Mouse (Mus musculus) CH12.LX (cell line): ENCODE measurements around the gene Gpd1l. TPM values are rescaled to one million over a fixed set of nuclear protein-coding genes. Genes with fewer than 3 reads are reported as not detected.

Source experiments
- DNase-seq: peaks from one replicate; pipeline ENCODE4 v3.0.0-alpha.2; 2013; ENCODE audit errors: extremely low read depth
- H3K27ac ChIP-seq: 2 replicates; pipeline ENCODE4 v1.5.1; 2012; ENCODE audit warnings: low read depth, mild to moderate bottlenecking, control low read depth, moderate library complexity; ENCODE audit not compliant: insufficient read depth
- H3K27me3 ChIP-seq: replicated peaks from 2 replicates; pipeline ENCODE3; 2012; ENCODE audit warnings: inconsistent platforms
- H3K36me3 ChIP-seq, 2 experiments: replicated peaks in 1 of 2; 2 replicates each; pipeline versions ENCODE3 to v1.6.1; 2012; ENCODE audit warnings: inconsistent platforms in 1 of 2, low read length in 1 of 2, mild to moderate bottlenecking in 1 of 2, mixed read lengths in 1 of 2, moderate library complexity in 1 of 2; ENCODE audit not compliant: control insufficient read depth in 1 of 2, insufficient read depth in 1 of 2
- H3K4me1 ChIP-seq, 2 experiments: 2 replicates each; pipeline ENCODE4 v1.6.1; 2012; ENCODE audit warnings: inconsistent platforms in 1 of 2, moderate library complexity in 1 of 2; ENCODE audit not compliant: insufficient read depth in 2 of 2, control insufficient read depth in 1 of 2
- H3K4me2 ChIP-seq: 2 replicates; pipeline ENCODE4 v1.6.1; 2012; ENCODE audit warnings: low read depth, mild to moderate bottlenecking, control low read depth; ENCODE audit not compliant: poor library complexity, insufficient read depth, severe bottlenecking
- H3K4me3 ChIP-seq, 3 experiments: fragments of 150-350 bp in 1 of 3; sonication (generic) in 1 of 3; replicated peaks in 1 of 3; 2 replicates each; pipeline versions ENCODE3 to v1.5.1; 2011 to 2012; ENCODE audit warnings: low read depth in 2 of 3, low read length in 2 of 3, mild to moderate bottlenecking in 2 of 3, moderate library complexity in 2 of 3, control low read depth in 1 of 3, improper control_type of control experiment in 1 of 3, inconsistent platforms in 1 of 3, mixed read lengths in 1 of 3; ENCODE audit not compliant: poor library complexity in 1 of 3
- H3K79me2 ChIP-seq: replicated peaks from 2 replicates; pipeline ENCODE4 v1.6.1; 2012; ENCODE audit warnings: mild to moderate bottlenecking, moderate library complexity; ENCODE audit not compliant: control insufficient read depth, poor library complexity, insufficient read depth, severe bottlenecking; ENCODE audit errors: extremely low read depth
- H3K9ac ChIP-seq: 2 replicates; pipeline ENCODE4 v1.6.1; 2012; ENCODE audit warnings: low read depth, mild to moderate bottlenecking, control low read depth, moderate library complexity; ENCODE audit not compliant: insufficient read depth
- H3K9me3 ChIP-seq: replicated peaks from 2 replicates; pipeline ENCODE3; 2012; ENCODE audit warnings: low read length, inconsistent platforms, mixed read lengths
- CHD1 ChIP-seq: IDR thresholded peaks from 2 replicates; pipeline ENCODE4 v1.6.1; 2012; ENCODE audit warnings: low read depth, low read length, improper control_type of control experiment, inconsistent platforms
- CHD2 ChIP-seq: IDR thresholded peaks from 2 replicates; pipeline ENCODE4 v1.6.1; 2011; ENCODE audit warnings: low read length, improper control_type of control experiment
- CTCF ChIP-seq, 2 experiments: IDR thresholded peaks in 1 of 2; conservative IDR thresholded peaks in 1 of 2; 2 replicates each; pipeline ENCODE4 v1.5.1; 2011 to 2012; ENCODE audit warnings: low read depth in 2 of 2, low read length in 2 of 2, improper control_type of control experiment in 1 of 2, inconsistent platforms in 1 of 2, mild to moderate bottlenecking in 1 of 2, moderate library complexity in 1 of 2
- E2F4 ChIP-seq: IDR thresholded peaks from 2 replicates; pipeline ENCODE4 v1.6.1; 2011; ENCODE audit warnings: low read depth, low read length, improper control_type of control experiment; ENCODE audit not compliant: insufficient replicate concordance
- ETS1 ChIP-seq: conservative IDR thresholded peaks from 2 replicates; pipeline ENCODE4 v1.6.1; 2012; ENCODE audit warnings: low read depth, mild to moderate bottlenecking, inconsistent platforms, low read length, improper control_type of control experiment, moderate library complexity
- JUN ChIP-seq: IDR thresholded peaks from 2 replicates; pipeline ENCODE4 v1.6.1; 2011; ENCODE audit warnings: low read depth, mild to moderate bottlenecking, low read length, improper control_type of control experiment, moderate library complexity; ENCODE audit not compliant: insufficient read depth
- JUND ChIP-seq: conservative IDR thresholded peaks from 2 replicates; pipeline ENCODE4 v1.6.1; 2011; ENCODE audit warnings: low read depth, low read length, improper control_type of control experiment
- MAFK ChIP-seq: IDR thresholded peaks from 2 replicates; pipeline ENCODE4 v1.6.1; 2011; ENCODE audit warnings: low read length, improper control_type of control experiment; ENCODE audit not compliant: insufficient replicate concordance
- MXI1 ChIP-seq: IDR thresholded peaks from 2 replicates; pipeline ENCODE4 v1.6.1; 2011; ENCODE audit warnings: mild to moderate bottlenecking, low read depth, low read length, improper control_type of control experiment
- NELFE ChIP-seq: IDR thresholded peaks from 2 replicates; pipeline ENCODE4 v1.6.1; 2011; ENCODE audit warnings: low read depth, low read length, improper control_type of control experiment
- POLR2A ChIP-seq: IDR thresholded peaks from 2 replicates; pipeline ENCODE4 v1.6.1; 2011; ENCODE audit warnings: low read depth, mild to moderate bottlenecking, improper control_type of control experiment, low read length
- POLR2AphosphoS2 ChIP-seq: IDR thresholded peaks from 2 replicates; pipeline ENCODE4 v1.6.1; 2011; ENCODE audit warnings: low read depth, low read length, improper control_type of control experiment
- RCOR1 ChIP-seq: conservative IDR thresholded peaks from 2 replicates; pipeline ENCODE4 v1.6.1; 2012; ENCODE audit warnings: low read depth, mild to moderate bottlenecking, inconsistent platforms, low read length, improper control_type of control experiment
- SIN3A ChIP-seq: IDR thresholded peaks from 2 replicates; pipeline ENCODE4 v1.6.1; 2012; ENCODE audit warnings: low read length, improper control_type of control experiment, inconsistent platforms
- TBP ChIP-seq: conservative IDR thresholded peaks from 2 replicates; pipeline ENCODE4 v1.6.1; 2011; ENCODE audit warnings: low read depth, low read length, improper control_type of control experiment
- USF1 ChIP-seq: IDR thresholded peaks from 2 replicates; pipeline ENCODE4 v1.6.1; 2014; ENCODE audit warnings: low read depth, mild to moderate bottlenecking, inconsistent platforms, low read length, improper control_type of control experiment
- ZNF384 ChIP-seq: IDR thresholded peaks from 2 replicates; pipeline ENCODE4 v1.6.1; 2012; ENCODE audit warnings: low read depth, low read length, improper control_type of control experiment, inconsistent platforms
- dilution Hi-C: fragments of 300-500 bp; cut with MboI; formaldehyde crosslinking; loops from 2 replicates; pipeline ENCODE4 v1.14.3; 2020; ENCODE audit warnings: low sequenced_read_pairs; ENCODE audit not compliant: extremely low pct_unique_long_range_greater_than_20kb, extremely low pct_ligation_motif_present
- in situ Hi-C: fragments of 300-500 bp; cut with MboI; formaldehyde crosslinking; loops from 3 replicates; pipeline ENCODE4 v1.14.3; 2019; ENCODE audit warnings: low sequenced_read_pairs, low pct_ligation_motif_present, low pct_unique_long_range_greater_than_20kb, mixed read lengths
- polyA plus RNA-seq: library from polyadenylated mRNA; unstranded; fragments of >175 nt; gene quantifications from 2 replicates; pipeline ENCODE4 v1.2.1, GENCODE M21; 2012; ENCODE audit warnings: low read depth; ENCODE audit not compliant: insufficient read length
- total RNA-seq, 2 experiments: library from RNA; depleted of rRNA; stranded (reverse); fragments of 300-350 nt in 1 of 2; fragments of >200 nt in 1 of 2; gene quantifications; 2 replicates each; pipeline ENCODE4 v1.2.3; 2012 to 2014

Gpd1l gene
- total and polyA plus RNA-seq, 3 experiments, result 4.6 to 7.4 (median 5.8) TPM

GRCm38 (mm10) chr9:114854686-114855085 is 79.1 kb downstream of the Gpd1l start:
- in situ Hi-C loops (no loop called here), dilution Hi-C loops (no loop called here)
- H3K36me3 ChIP-seq, result no peaks in the 10 kb centered on the region
- peaks cover 11% of the 10 kb centered on the region for H3K27me3 ChIP-seq
- DNase-seq, result no peak
- no peak overlapping the region for H3K27ac ChIP-seq
- H3K9ac ChIP-seq, result no peak overlapping the region
- no peaks in the 10 kb centered on the region for H3K9me3 ChIP-seq
- TF ChIP-seq ZNF384, result no peak
- TF ChIP-seq SIN3A, result no peak
- no peak for TF ChIP-seq JUN
- no peak for TF ChIP-seq MAFK
- TF ChIP-seq CHD1, result no peak
- TF ChIP-seq MXI1, result no peak
- no peak for TF ChIP-seq JUND
- no peak for TF ChIP-seq CTCF (conservative IDR thresholded peaks at IDR 0.05 in 1 of 2, IDR thresholded peaks at IDR 0.05 in 1 of 2; ENCODE audit: low read depth in 2 of 2, low read length in 2 of 2)
- TF ChIP-seq TBP, result no peak
- TF ChIP-seq CHD2, result no peak
- TF ChIP-seq POLR2A, result no peak
- no peaks in the 10 kb centered on the region for H3K79me2 ChIP-seq
- H3K4me1 ChIP-seq, result no peaks in the 10 kb centered on the region
- H3K4me3 ChIP-seq, result no peak overlapping the region
- no peak overlapping the region for H3K4me2 ChIP-seq

- H3K27ac ChIP-seq, result no peak overlapping the region
- H3K27me3 ChIP-seq, result peaks cover 11% of the 10 kb centered on the region
- no peak overlapping the region for H3K4me3 ChIP-seq
- H3K9me3 ChIP-seq, result no peaks in the 10 kb centered on the region
- peaks cover 0 to 2% of the 10 kb centered on the region in 2 experiments; a peak in 1 of 4 replicates for H3K4me1 ChIP-seq
- in situ Hi-C loops, result no loop called here
- DNase-seq, result no peak
- no peak overlapping the region for H3K4me2 ChIP-seq
- TF ChIP-seq CHD2, result no peak
- TF ChIP-seq USF1, result no peak
- no peak for TF ChIP-seq JUND
- no peak for TF ChIP-seq RCOR1
- TF ChIP-seq NELFE, result no peak
- TF ChIP-seq JUN, result no peak
- no peak for TF ChIP-seq MXI1
- no peak for TF ChIP-seq CTCF (conservative IDR thresholded peaks at IDR 0.05 in 1 of 2, IDR thresholded peaks at IDR 0.05 in 1 of 2; ENCODE audit: low read depth in 2 of 2, low read length in 2 of 2)
- no peak for TF ChIP-seq E2F4
- TF ChIP-seq ETS1, result no peak
- no peak for TF ChIP-seq ZNF384
- no peak for TF ChIP-seq POLR2AphosphoS2
- no peaks in the 10 kb centered on the region for H3K36me3 ChIP-seq
- dilution Hi-C loops, result no loop called here
- no peaks in the 10 kb centered on the region for H3K79me2 ChIP-seq
- no peak overlapping the region for H3K9ac ChIP-seq
Measured at GRCm38 (mm10) chr9:114853336-114853735, 80.5 kb downstream of the Gpd1l start.
